Mouse (Mus musculus) natural killer cell, adult 2 months (primary cell): Measurements from ENCODE around the gene Lmo7.

Experiments used
- DNase-seq, 2 experiments: peaks; one replicate each; pipeline ENCODE4 v3.0.0; 2022; ENCODE audit warnings: low spot score in 2 of 2

Lmo7 gene

DNA sequence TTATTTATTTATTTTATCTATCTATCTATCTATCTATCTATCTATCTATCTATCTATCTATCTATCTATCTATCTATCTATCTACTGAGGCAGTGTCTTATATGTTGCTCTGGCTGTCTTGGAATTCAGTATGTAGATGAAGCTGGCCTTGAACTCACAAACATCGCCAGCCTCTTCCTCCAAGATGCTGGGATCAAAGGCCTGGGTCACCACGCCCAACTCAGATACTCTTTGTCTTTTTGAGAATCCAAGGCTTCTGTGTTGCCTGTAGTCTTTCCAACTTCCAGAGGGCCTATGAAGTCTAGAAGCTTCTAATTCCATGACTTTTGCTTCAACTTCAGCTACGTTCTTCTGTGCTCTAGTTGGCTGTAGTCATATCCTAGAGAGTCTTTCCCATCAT is 48.7 kb downstream of the Lmo7 start:
- DNase-seq: no peak

GRCm38 (mm10) chr14:101780016-101780415 is 50.3 kb downstream of the Lmo7 start:
- no peak for DNase-seq

DNA sequence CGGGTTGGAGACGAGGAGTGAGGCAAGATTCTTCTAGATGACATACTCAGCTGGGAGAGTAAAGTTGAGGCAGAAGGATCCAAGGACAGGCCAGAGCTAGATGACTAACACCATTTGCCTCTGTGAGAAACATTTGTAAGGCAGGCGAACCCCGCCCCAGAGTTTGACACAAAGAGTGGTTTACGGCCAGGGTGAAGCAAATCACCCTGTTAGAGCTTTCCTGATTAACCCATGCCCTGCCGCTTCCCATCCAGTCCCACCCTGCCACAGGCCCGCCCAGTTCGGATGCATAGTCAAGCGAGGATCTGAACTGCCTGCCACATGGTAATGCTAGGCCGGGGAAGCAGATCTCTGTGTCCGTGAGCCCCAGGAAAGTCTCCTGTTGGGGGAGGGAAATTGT is 51.5 kb downstream of the Lmo7 start:
- DNase-seq: no peak

DNA sequence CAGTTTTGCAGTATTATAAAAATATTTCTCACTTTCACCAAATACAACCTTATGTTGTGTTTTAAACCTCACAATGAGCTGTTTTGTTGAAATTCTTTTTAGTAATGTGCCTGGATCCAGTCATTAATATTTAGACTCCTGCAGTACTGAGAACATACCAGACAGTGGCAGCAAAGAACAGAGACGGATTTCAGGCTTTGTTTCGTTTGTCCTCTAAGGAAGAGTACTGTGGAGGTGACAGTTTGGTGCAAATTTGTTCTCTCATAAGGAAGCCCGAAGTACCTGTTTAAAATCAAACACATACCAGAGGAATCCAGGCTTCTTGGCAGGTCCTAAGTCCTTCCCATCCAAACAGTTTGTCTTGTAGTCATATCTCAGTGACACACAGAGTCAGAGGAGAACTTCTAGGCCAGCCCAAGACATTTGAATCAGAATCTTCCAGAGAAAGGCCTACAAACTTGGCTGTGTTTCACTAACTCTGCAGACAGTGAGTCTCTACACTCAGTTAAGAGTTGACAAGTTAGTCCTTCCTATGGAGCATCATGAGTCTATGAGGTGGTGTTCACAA is 52.3 kb downstream of the Lmo7 start:
- no peak for DNase-seq

DNA sequence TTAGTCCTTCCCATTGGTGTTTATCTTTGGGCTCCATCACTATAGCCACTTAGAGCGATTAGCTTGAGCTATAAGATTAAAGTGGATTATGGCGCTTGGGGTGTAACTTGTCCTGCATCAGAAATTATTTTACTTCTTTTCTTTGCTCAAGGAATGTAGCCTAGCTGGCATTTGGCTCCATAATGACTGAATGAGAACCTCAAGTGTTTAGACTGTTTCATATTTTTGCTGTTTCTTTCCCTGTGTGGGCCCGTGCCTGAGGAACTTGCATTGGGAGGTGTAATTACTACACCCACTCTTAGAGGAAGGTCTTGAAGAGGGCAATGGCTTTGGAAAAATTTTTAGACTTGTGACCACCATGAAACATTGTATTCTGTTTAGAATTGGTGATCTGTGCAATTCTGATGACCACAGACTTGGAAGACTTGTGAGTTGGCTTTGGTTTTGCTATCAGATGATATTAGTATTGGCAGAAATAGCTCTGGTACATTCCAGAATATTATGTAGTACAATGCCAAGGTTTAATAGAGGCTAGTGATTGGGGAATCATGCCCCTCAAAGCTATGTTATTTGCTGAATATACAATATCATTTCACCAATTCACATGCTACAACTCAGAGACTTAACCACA is 54.7 kb downstream of the Lmo7 start:
- DNase-seq: no peak

- no peak for DNase-seq
These were observed 58.1 kb downstream of the Lmo7 start for GRCm38 (mm10) chr14:101787903-101788302.

DNA sequence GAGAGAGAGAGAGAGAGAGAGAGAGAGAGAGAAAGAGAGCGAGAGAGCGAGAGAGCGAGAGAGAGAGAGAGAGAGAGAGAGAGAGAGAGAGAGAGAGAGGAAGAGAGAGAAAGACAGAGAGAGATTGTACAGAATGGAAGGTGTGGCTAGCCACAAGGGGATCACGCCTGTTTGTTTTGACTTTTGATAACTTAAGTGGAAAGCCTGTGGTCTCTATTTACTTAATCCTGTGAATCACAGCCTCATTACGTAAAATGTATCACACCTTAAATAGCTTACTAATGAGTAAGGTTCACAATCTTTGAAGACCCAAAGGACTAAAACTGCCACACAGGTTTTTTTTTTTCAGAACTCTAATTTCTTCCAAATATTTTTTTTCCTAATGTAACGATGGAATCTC is 58.7 kb downstream of the Lmo7 start:
- no peak for DNase-seq

DNA sequence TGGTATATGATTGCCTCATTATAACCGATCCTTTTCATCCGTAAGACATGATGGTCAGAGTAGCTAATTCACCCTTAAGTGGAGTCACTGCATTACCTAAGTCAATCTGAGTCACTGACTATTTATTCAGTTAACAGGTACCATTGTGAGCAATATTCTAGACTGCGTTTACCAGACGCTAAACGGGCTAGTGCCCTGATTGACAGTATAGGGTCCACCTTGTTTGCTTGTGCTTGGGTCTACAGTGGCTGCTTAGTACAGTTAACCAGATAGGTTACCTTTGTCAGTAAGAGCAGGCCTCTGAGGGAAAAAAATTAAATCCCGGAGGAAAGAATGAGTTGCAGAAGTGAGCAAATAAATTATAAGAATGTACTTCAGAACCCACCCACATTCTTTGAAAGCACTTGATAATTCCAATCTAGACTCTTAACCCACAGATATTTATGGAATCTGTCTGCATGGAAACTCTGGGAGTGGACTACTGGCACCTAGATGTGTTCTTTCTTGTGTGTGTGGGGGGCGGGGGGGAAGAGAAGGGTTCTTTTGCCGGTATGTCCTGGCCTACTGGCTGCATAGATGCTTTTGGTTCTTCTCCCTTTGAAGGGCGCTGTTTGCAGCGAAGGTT is 64.9 kb downstream of the Lmo7 start:
- no peak for DNase-seq

DNA sequence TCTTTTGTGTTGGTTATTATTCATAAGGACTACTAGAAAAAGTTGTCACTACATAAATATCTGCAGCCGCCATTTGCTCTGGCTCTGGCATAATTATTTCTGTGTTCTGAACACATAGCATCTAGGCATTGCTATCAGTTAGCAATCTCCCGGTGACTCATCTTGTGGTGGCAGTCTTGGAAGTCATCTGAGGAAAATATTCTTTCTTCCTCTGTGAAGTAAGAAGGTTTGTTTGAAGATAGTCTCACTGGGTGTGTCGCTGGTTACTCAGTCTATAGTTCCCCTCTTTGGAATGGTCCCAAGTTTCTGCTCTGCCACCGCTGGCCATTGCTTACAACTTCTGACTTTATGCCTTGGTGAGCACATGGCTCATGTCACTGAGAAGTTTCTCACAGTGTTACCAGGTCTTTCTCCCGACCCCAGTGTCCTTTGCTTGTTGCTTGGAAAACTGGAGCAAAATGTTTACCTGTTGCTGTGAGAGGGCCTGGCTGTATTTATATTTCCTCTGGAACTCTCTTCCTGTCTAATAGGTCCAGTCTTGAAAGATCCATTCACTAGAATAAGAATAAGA is 68.3 kb downstream of the Lmo7 start:
- no peak for DNase-seq

- DNase-seq: no peak
These were observed 69.0 kb downstream of the Lmo7 start for GRCm38 (mm10) chr14:101798766-101799165.

GRCm38 (mm10) chr14:101801674-101802073 is 71.9 kb downstream of the Lmo7 start:
- no peak for DNase-seq

DNA sequence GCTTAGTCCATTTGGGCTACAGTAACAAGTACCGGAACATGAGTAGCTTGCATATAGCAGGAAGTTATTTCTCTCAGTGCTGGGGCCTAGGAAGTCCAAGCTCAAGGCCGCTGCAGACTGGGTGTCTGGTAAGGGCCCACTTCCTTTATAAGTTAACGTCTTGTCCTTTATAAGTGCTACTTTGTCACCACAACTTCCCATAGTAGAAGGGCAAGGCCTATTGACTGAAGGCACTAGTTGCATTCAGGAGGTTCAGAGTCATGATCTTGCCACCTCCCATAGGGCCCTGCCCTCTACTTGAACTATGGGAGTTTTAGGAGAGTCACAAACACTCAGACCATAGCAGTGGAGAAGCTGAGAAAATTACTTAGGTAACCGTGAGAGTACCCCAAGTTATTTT is 74.4 kb downstream of the Lmo7 start:
- no peak for DNase-seq

DNA sequence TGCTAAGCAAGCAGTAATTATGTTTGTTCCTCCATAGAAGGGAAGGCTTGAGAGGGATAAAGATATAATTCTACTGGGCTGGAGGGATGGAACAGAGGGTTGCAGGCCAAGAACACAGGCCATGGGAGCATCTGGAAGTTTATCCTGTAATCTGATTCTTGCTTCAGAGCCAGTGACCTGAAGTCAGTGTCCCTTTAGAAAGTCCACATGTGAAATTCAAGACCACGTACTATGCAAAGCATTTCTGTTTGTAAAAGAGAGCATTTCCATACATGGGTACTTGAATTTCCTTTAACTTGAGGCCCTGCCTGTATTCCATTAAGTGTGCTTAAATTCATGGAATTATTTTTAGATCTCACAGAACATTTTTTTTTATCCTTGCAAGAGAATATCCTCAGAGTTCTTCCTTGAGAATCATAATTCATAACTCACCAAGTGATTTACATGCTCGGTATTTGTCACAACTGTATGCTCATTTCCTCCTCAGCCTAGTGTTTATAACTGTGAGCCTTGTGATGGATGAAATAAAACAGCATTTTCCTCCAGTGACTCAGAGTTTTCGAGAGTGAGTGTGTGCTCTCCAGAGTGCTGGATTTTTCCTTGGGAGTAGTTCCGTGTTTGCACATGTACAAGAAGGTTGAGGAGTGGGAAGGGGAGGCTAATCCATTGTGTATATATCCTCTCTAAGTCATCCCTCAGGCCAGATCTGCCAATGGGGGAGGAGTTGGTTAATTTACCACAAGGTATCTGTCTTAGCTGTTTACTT is 75.0 kb downstream of the Lmo7 start:
- DNase-seq: no peak

DNA sequence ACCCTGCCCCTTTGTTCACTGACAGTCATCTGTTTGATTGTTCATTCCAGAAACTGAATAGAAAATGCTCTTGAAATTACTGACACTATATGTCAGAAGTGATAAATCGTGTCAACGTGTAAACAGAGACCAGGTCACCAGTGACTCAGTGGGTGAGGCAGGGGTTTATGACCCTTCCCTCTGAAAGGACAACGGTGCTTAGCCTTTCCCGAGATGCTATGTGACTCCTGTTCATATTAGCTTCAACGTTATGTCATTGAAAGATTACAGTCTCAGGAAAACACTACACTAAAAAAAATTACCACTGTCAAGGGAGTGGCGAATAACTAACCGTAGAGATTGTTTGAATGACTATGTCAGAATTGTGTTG is 75.6 kb downstream of the Lmo7 start:
- DNase-seq: no peak

DNA sequence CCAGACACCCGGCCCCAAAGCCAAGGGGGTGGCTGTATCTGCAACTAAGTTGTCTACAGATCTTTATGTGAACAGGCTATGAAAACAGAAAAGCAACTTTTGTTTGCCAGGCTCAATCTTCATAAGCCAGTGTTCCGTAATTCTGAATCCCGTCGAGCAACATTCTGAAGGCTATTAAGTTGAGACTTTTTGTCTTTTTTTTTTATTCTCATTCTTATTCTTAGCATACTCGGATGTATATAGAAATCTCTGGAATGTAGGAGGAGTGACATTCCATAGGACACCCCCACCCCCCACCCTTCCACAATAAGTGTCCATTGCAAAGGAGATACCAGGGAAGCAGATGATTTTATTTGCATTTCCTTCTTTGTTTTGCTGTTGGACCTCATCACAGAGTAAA is 76.3 kb downstream of the Lmo7 start:
- no peak for DNase-seq

DNA sequence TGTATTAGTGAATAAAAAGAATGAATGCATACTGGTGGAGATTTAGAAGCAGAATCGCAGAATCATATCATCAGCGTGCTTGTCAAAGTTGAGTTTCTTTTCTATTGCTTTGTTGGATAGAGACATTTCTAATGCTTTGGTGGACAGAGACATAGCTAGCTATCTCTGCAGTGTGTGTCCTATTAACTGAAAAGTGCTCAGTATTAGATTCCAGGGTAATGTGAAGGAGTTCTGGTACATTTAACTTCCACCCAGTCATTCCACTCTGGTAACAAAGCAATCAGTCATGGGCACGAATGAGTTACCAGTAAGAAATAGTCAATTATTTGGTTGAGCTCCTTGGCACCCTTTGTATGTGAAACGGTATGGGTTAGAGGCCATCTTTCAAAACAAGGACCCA is 76.8 kb downstream of the Lmo7 start:
- DNase-seq: no peak

GRCm38 (mm10) chr14:101816450-101816849 is 86.7 kb downstream of the Lmo7 start:
- no peak for DNase-seq

DNA sequence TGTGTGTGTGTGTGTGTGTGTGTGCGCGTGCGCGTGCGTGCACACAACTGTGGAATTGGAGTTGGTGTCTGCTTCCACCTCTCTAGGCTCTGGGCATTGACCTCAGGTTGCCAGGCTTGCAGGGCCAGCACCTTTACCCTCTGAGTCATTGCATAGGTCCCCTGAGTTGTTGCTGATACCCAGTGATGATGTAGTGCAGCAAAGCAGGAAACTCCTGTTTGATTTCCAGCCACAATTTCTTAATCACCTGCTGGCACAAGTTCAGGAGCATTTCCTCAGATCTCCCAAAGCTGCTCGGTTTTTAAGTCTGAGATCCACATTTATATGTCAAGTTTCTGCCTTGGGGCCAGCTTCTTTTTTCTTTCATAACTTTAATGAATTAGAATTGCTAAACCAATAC is 92.6 kb downstream of the Lmo7 start:
- DNase-seq: no peak

- DNase-seq: no peak
These were observed 93.1 kb downstream of the Lmo7 start for GRCm38 (mm10) chr14:101822871-101823270.

- DNase-seq: no peak
These were observed 99.9 kb downstream of the Lmo7 start for GRCm38 (mm10) chr14:101829676-101830075.

DNA sequence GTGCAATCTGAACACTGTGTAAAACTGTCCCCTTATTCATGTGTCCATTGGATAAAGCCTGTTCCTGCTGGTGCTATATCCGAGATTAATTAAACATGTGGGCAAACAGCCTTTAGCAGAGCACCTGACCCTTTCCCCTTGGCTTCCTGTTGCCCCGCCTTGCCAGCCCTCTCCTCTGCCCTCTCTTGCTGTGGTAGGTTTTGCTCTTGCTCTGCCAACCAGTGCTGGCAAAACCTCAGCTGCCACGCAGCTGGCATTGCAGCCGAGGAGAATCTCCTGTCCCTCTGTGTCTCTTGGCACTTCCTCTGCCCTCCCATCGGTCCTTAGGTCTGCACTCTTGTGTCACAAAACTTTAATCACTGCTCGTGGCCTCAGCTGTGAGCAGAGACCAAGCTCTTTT is 100.4 kb downstream of the Lmo7 start:
- no peak for DNase-seq

GRCm38 (mm10) chr14:101834109-101834508 is 104.4 kb downstream of the Lmo7 start:
- DNase-seq: no peak

- DNase-seq: no peak
These were observed 106.6 kb downstream of the Lmo7 start for GRCm38 (mm10) chr14:101836401-101836800.
